Mouse (Mus musculus) small intestine, adult 2 months (tissue): ENCODE data around the gene Gnas. TPM values are rescaled to one million over a fixed set of nuclear protein-coding genes. Genes with fewer than 3 reads are reported as not detected.

Source experiments
- H3K27ac ChIP-seq: fragments of 200-500 bp; 2 replicates; pipeline ENCODE4 v1.5.1; 2012; ENCODE audit warnings: low read depth, low read length, control low read depth, inconsistent platforms; ENCODE audit not compliant: insufficient read depth
- H3K27me3 ChIP-seq: fragments of 200-500 bp; 2 replicates; pipeline ENCODE4 v1.6.1; 2012; ENCODE audit warnings: mild to moderate bottlenecking, moderate library complexity, low read length, inconsistent platforms; ENCODE audit not compliant: control insufficient read depth, insufficient read depth
- H3K36me3 ChIP-seq: fragments of 200-500 bp; 2 replicates; pipeline ENCODE4 v1.6.1; 2012; ENCODE audit warnings: mild to moderate bottlenecking, low read length, control low read depth, inconsistent platforms; ENCODE audit not compliant: control insufficient read depth, insufficient read depth
- H3K4me1 ChIP-seq: fragments of 200-500 bp; 2 replicates; pipeline ENCODE4 v1.6.1; 2012; ENCODE audit warnings: low read length, inconsistent platforms, mixed read lengths; ENCODE audit not compliant: control insufficient read depth, insufficient read depth, insufficient read length
- H3K4me3 ChIP-seq: fragments of 200-500 bp; 2 replicates; pipeline ENCODE4 v1.5.1; 2012; ENCODE audit warnings: low read depth, mild to moderate bottlenecking, control low read depth, inconsistent platforms, low read length, moderate library complexity
- CTCF ChIP-seq: fragments of 200-500 bp; IDR thresholded peaks from 2 replicates; pipeline ENCODE4 v1.5.1; 2012; ENCODE audit warnings: low read depth, mild to moderate bottlenecking, control low read depth, inconsistent platforms, low read length, moderate library complexity, mixed read lengths; ENCODE audit not compliant: insufficient replicate concordance, insufficient read length; ENCODE audit errors: extremely low read depth
- POLR2A ChIP-seq: fragments of 200-500 bp; IDR thresholded peaks from 2 replicates; pipeline ENCODE4 v1.6.1; 2012; ENCODE audit warnings: low read depth, mild to moderate bottlenecking, control low read depth, inconsistent platforms, low read length, moderate library complexity
- WGBS: fragments of 180-500 bp; shearing (Covaris S2); methylation state at CpG from one replicate; pipeline ENCODE4 v1.1.7; 2018; 5-methylcytosine and 5-hydroxymethylcytosine counted together
- polyA plus RNA-seq: library from polyadenylated mRNA; depleted of rRNA; stranded (reverse); fragments of >200 nt; gene quantifications from 2 replicates; pipeline ENCODE4 v1.2.3, GENCODE M21; 2012

Gene Gnas
- polyA plus RNA-seq, 1 experiment: 530 TPM

- Histone ChIP-seq H3K36me3 (no peaks in the 10 kb centered on the region), H3K4me1 (peaks cover 2% of the 10 kb centered on the region; the same call in 1 of the 2 replicates), H3K27ac (no peak overlapping the region), H3K4me3 (0 out of 2 replicates have a peak overlapping the region, but pooled peaks have one; percentile 2), H3K27me3 (peaks cover 14% of the 10 kb centered on the region)
- TF ChIP-seq POLR2A (no peak), CTCF (no peak)
- 51% methylated on average over 58 of the region's 58 CpGs for WGBS
Observed at GRCm38 (mm10) chr2:174284807-174285457, 812 bp downstream of the Gnas start.

- H3K27me3 ChIP-seq: peaks cover 14% of the 10 kb centered on the region
- H3K4me3 ChIP-seq: no peak overlapping the region
- TF ChIP-seq CTCF (no peak), POLR2A (no peak)
- no peaks in the 10 kb centered on the region for H3K36me3 ChIP-seq
- no peak overlapping the region for H3K27ac ChIP-seq
- H3K4me1 ChIP-seq: peaks cover 2% of the 10 kb centered on the region; the same call in 1 of the 2 replicates
- 51% methylated on average over 34 of the region's 34 CpGs for WGBS
Observed at GRCm38 (mm10) chr2:174285921-174286470, 1.9 kb downstream of the Gnas start.

GRCm38 (mm10) chr2:174287921-174288320 lies 3.8 kb downstream of the Gnas start:
- Histone ChIP-seq H3K27ac (no peak overlapping the region), H3K4me3 (no peak overlapping the region), H3K27me3 (peaks cover 14% of the 10 kb centered on the region), H3K4me1 (peaks cover 2% of the 10 kb centered on the region; the same call in 1 of the 2 replicates), H3K36me3 (no peaks in the 10 kb centered on the region)
- 38% methylated on average over 7 of the region's 7 CpGs for WGBS
- TF ChIP-seq POLR2A (no peak), CTCF (no peak)

GRCm38 (mm10) chr2:174288673-174289430 lies 4.7 kb downstream of the Gnas start:
- Histone ChIP-seq H3K27me3 (peaks cover 11% of the 10 kb centered on the region), H3K4me3 (no peak overlapping the region), H3K27ac (no peak overlapping the region), H3K36me3 (no peaks in the 10 kb centered on the region), H3K4me1 (peaks cover 2% of the 10 kb centered on the region; the same call in 1 of the 2 replicates)
- WGBS: 44% methylated on average over 12 of the region's 12 CpGs
- TF ChIP-seq CTCF: no peak
- no peak for TF ChIP-seq POLR2A

- TF ChIP-seq POLR2A: no peak
- TF ChIP-seq CTCF: no peak
- Histone ChIP-seq H3K27ac (no peak overlapping the region), H3K4me1 (no peaks in the 10 kb centered on the region), H3K27me3 (0 out of 2 replicates have a peak, but pooled peaks cover 4% of the 10 kb centered on the region), H3K4me3 (no peak overlapping the region), H3K36me3 (no peaks in the 10 kb centered on the region)
- 60% methylated on average over 8 of the region's 8 CpGs for WGBS
Observed at GRCm38 (mm10) chr2:174291029-174291661, 7.0 kb downstream of the Gnas start.

- Histone ChIP-seq H3K36me3 (no peaks in the 10 kb centered on the region), H3K27me3 (0 out of 2 replicates have a peak, but pooled peaks cover 4% of the 10 kb centered on the region), H3K4me1 (no peaks in the 10 kb centered on the region), H3K27ac (no peak overlapping the region), H3K4me3 (no peak overlapping the region)
- 64% methylated on average over 2 of the region's 2 CpGs for WGBS
- TF ChIP-seq POLR2A (no peak), CTCF (no peak)
Observed at GRCm38 (mm10) chr2:174291662-174292030, 7.5 kb downstream of the Gnas start.
